Mouse (Mus musculus): ENCODE results near the gene Slc9a3r1. TPM values are rescaled to one million over a fixed set of nuclear protein-coding genes. Genes with fewer than 3 reads are reported as not detected.

Gene Slc9a3r1
- polyA plus RNA-seq, 1 experiment from 2014 or later: 28.3 TPM

DNA sequence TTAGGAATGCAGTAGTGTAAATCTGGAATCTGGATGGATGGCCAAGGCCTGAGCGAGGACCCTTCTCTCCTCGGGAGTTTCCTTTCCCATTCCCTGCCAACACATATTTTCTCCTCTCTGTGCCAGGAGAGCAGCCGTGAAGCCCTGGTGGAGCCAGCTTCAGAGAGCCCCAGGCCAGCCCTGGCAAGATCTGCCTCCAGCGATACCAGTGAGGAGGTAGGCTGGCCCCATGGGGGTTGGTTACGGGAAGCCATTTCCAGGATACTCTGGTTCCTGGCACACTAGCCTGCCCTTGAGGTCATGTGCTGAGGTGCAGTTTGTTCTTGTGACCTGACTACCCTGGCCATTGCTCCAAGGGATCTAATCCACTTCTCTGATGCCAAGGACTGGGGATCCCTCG is 16.7 kb downstream of the Slc9a3r1 start:
- Histone ChIP-seq H3K27me3 (peaks cover 13% of the 10 kb centered on the region), H3K4me2 (no peak overlapping the region), H3K4me3 (no peak overlapping the region), H3K9me3 (no peaks in the 10 kb centered on the region), H3K27ac (no peak overlapping the region), H3K36me3 (no peaks in the 10 kb centered on the region), H3K9ac (no peak overlapping the region), H3K4me1 (peaks cover 30% of the 10 kb centered on the region)
- 70% methylated on average over 6 of the region's 6 CpGs for WGBS
- no peak for ATAC-seq (ENCODE audit: insufficient number of reproducible peaks, insufficient read depth, low FRiP score, low TSS enrichment, low read depth)

DNA sequence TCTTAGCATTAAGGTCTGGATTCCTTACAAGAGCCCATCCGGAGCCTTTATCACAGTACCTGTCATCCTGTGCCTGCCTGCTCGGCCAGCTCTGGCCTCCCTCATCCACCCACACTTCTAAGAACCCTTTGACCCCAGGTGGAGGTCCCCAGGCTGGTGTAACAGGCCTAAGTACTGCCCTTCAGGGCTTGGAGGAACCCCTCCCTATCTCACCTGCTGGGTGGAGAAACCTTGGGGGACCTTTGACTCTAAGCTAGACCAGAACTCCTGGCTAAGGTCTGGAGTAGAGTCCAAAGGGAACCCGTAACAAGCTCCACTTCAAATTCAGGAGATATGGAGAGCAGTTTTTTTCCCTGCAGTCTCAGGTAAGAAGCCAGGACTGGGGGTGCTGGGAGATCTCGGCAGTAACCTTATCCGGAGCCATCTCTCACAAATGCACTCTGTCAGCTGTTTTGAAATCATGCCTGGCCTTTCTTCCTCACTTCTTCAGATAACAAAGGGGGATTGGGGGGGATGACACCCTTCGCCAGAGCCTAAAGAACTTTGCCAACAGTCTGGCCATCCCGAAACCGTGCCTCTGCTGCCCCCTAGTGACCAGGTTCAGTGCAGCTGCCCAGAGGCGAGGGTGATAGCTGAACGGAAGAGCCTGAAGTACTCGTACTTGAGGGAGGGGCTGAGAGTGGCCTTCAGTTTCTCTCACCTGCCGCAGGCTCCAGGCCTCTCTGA is 18.9 kb downstream of the Slc9a3r1 start:
- 0 out of 2 replicates have a peak overlapping the region, but pooled peaks have one; percentile 32 for H3K9ac ChIP-seq
- no peak overlapping the region for H3K27ac ChIP-seq
- no peaks in the 10 kb centered on the region for H3K9me3 ChIP-seq
- no peak overlapping the region for H3K4me3 ChIP-seq
- no peak for ATAC-seq (ENCODE audit: insufficient number of reproducible peaks, insufficient read depth, low FRiP score, low TSS enrichment, low read depth)
- H3K4me2 ChIP-seq: no peak overlapping the region
- H3K27me3 ChIP-seq: no peaks in the 10 kb centered on the region
- peaks cover 21% of the 10 kb centered on the region for H3K4me1 ChIP-seq
- no peaks in the 10 kb centered on the region for H3K36me3 ChIP-seq
- WGBS: 25% methylated on average over 12 of the region's 12 CpGs

DNA sequence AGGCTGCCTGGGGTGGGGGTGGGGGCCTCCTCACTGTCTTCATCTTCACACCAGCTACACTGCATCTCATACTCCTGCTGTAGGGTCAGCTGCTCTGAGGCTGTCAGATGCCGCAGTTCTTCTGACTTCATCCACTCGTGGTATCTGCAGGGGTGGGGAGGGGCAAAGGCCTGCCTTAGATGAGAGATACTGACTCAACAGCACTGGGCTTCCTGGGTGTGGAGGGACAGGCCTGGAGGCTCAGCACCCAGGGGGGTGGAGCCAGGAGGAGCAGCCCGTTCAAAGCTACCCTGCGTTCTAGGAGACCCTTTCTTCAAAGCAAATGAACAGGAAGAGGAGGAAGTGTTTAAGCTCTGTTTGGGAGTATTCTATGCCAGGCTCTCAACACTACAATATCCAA is 21.8 kb downstream of the Slc9a3r1 start:
- Histone ChIP-seq H3K4me1 (peaks cover 16% of the 10 kb centered on the region), H3K4me2 (no peak overlapping the region), H3K9me3 (no peaks in the 10 kb centered on the region), H3K27me3 (no peaks in the 10 kb centered on the region; the same call in 1 of the 2 replicates), H3K36me3 (peaks cover 5% of the 10 kb centered on the region; the same call in 1 of the 2 replicates), H3K27ac (no peak overlapping the region), H3K9ac (no peak overlapping the region), H3K4me3 (no peak overlapping the region)
- WGBS: 46% methylated on average over 4 of the region's 4 CpGs
- no peak for ATAC-seq (ENCODE audit: insufficient number of reproducible peaks, insufficient read depth, low FRiP score, low TSS enrichment, low read depth)

DNA sequence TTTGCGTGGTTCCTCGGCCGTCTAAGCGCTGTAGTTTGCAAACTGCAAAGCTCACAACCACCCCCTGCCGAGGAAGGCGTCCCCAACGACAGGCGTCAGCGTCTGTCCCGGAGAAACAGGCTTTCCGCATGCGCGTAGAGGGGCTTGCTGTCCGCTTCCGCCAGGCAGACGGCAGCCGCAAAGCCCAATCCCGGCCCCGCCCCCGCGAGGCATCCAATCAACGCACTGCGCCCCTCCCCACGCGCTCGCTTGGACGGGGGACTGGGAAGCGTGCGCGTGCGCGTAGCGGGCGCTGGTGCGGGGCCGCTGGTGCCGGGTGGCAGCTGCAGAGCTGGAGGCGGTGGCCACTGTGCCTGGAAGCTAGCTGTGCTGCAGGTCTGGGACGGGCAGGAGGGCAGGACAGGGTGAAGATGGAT is 24.1 kb downstream of the Slc9a3r1 start, which contains the start of gene Tmem104:
Gene Tmem104 (plus strand): TSS at position 264 of the 416 bp plus-strand sequence.
- Histone ChIP-seq H3K4me3 (peak within 1 kb of the TSS; percentile 62), H3K9me3 (no peaks in the 10 kb centered on the region), H3K27ac (peak within 1 kb of the TSS; percentile 48; the same call in 1 of the 2 replicates), H3K36me3 (peaks cover 13% of the 10 kb centered on the region), H3K4me2 (peak within 1 kb of the TSS; percentile 92), H3K4me1 (peaks cover 17% of the 10 kb centered on the region), H3K27me3 (no peaks in the 10 kb centered on the region; the same call in 1 of the 2 replicates), H3K9ac (peak within 1 kb of the TSS; percentile 80)
- ATAC-seq (ENCODE audit: insufficient number of reproducible peaks, insufficient read depth, low FRiP score, low TSS enrichment, low read depth): peak; percentile 87
- under 1% methylated on average over 39 of the region's 39 CpGs for WGBS

DNA sequence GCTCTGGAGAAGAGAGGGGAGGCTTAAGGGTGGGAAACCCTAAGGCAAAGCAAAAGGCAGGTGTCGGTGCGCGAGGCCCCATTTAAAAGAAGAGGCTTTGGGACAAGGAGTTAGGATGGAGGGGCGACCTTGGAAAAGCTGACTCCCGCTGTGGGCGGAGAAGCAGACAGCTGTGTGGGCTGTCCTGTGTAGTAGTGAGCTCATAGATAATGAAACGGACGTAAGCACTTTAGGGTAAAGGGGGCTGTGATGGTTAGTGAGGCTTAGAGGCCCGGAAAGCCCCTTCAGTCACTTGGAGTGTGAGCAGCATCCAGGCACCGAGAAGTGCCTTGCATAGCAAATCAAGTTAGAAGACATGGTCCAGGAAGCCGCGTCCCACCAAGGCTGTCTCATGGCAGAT is 24.6 kb downstream of the Slc9a3r1 start, which contains the start of gene Nat9:
Gene Nat9 (minus strand): TSS at position 167 of the 400 bp plus-strand sequence.
- peaks cover 13% of the 10 kb centered on the region for H3K36me3 ChIP-seq
- peak within 1 kb of the TSS; percentile 92 for H3K4me2 ChIP-seq
- H3K9me3 ChIP-seq: no peaks in the 10 kb centered on the region
- WGBS: 10% methylated on average over 12 of the region's 12 CpGs
- H3K4me3 ChIP-seq: peak within 1 kb of the TSS; percentile 62
- peaks cover 18% of the 10 kb centered on the region for H3K4me1 ChIP-seq
- H3K27me3 ChIP-seq: no peaks in the 10 kb centered on the region; the same call in 1 of the 2 replicates
- no peak for ATAC-seq (ENCODE audit: insufficient number of reproducible peaks, insufficient read depth, low FRiP score, low TSS enrichment, low read depth)
- peak within 1 kb of the TSS; percentile 80 for H3K9ac ChIP-seq
- peak within 1 kb of the TSS; percentile 48; the same call in 1 of the 2 replicates for H3K27ac ChIP-seq

DNA sequence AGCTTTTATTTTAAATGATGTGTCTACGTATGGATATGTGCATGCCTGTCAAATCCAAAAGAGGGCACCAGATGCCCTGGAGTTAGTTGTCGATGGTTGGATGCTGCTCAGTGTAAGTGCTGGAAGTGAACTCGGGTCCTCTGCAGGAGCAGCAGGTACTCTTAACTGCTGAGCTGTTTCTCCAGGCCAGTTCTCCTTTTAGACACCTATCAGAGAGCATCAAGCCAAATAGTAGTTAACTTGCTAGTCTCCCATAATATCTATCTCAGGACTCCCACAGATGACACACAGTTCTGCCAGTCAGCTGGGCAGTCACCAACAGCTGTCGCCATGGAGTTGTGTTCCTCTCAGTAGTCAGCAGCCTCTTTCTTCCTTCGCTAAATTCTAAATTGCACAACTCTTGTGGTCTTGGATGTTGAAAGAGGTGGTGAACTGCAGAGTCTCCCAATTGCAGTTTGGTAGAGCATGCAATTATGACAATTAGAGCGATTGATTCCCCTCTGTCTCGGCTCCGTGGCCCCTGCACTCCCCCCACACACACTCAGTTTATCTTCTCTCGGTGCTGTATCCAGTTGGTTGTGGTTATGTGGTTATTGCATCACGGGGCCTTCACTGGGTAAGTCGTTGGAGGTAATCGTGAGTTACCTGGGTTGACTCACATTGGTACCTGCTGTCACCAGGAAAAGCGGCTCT is 25.5 kb downstream of the Slc9a3r1 start:
- WGBS: 85% methylated on average over 13 of the region's 13 CpGs
- H3K27me3 ChIP-seq: no peaks in the 10 kb centered on the region; the same call in 1 of the 2 replicates
- no peak overlapping the region for H3K4me3 ChIP-seq
- no peak overlapping the region for H3K9ac ChIP-seq
- peaks cover 18% of the 10 kb centered on the region for H3K4me1 ChIP-seq
- no peak overlapping the region for H3K27ac ChIP-seq
- ATAC-seq (ENCODE audit: insufficient number of reproducible peaks, insufficient read depth, low FRiP score, low TSS enrichment, low read depth): no peak
- peaks cover 13% of the 10 kb centered on the region for H3K36me3 ChIP-seq
- peak overlapping the region; percentile 92; the same call in 1 of the 2 replicates for H3K4me2 ChIP-seq
- no peaks in the 10 kb centered on the region for H3K9me3 ChIP-seq

DNA sequence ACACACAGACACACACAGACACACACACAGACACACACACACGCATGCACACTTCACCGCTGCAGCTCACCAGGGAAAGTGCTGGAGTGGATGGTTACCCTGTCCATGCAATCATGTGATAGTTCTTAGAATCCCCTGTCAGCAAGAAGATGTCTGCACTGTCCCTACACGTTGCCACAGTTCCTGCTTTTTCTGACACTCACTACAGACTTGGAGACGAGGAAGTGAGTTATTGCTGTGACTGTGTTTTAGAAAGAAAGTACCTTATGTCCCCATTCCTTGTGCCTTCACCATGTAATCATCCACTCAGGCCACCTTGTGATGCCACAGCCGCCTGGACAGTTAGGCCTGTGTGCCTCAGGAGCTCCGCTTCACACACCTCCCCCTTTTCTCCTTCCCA is 26.2 kb downstream of the Slc9a3r1 start:
- Histone ChIP-seq H3K9ac (no peak overlapping the region), H3K9me3 (no peaks in the 10 kb centered on the region), H3K36me3 (peaks cover 13% of the 10 kb centered on the region), H3K4me2 (no peak overlapping the region), H3K27me3 (no peaks in the 10 kb centered on the region; the same call in 1 of the 2 replicates), H3K4me1 (peaks cover 18% of the 10 kb centered on the region), H3K4me3 (no peak overlapping the region), H3K27ac (no peak overlapping the region)
- WGBS: 90% methylated on average over 6 of the region's 6 CpGs
- no peak for ATAC-seq (ENCODE audit: insufficient number of reproducible peaks, insufficient read depth, low FRiP score, low TSS enrichment, low read depth)

DNA sequence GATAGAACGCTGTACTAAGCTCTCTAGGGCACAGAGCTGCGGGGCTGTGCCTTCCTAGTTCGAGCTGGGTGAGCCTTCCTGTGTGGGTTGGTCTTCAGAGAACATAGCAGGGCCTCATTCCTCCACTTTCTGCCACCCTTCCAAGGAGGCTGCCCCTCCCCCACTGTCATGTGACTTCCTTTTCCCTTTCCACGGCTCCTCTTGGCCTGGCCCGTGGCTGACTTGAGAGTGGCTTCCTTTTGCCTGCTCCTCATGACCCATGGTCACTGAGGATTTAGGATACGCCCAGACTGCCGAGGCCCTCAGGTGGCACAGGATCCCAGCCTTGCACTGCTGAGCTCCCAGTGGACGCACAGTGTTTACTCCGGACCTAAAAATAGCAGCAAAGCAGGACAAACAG is 29.0 kb downstream of the Slc9a3r1 start:
- Histone ChIP-seq H3K4me1 (peaks cover 9% of the 10 kb centered on the region), H3K4me2 (no peak overlapping the region), H3K36me3 (peaks cover 14% of the 10 kb centered on the region), H3K27ac (no peak overlapping the region), H3K4me3 (no peak overlapping the region), H3K9me3 (no peaks in the 10 kb centered on the region), H3K9ac (0 out of 2 replicates have a peak overlapping the region, but pooled peaks have one; percentile 40), H3K27me3 (no peaks in the 10 kb centered on the region; the same call in 1 of the 2 replicates)
- ATAC-seq (ENCODE audit: insufficient number of reproducible peaks, insufficient read depth, low FRiP score, low TSS enrichment, low read depth): no peak
- WGBS: 60% methylated on average over 9 of the region's 9 CpGs

DNA sequence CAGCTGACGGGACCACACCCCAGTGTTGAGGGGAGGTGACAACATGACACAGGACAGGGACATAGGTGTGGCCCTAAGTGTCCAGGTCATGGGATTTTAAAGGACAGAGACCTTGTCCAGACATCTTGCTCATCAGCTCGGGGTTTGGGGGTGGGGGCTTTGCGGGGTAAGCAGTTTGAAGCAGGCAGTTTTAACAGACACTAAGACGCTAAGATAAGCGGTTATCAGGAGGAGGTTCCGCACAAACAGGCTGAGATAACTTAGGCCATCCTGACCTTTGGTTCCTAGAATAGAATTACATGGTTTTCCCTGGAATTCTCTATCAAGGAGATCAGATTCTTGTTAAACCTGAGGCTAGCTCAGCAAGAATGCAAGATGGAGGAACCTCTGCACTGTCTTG is 31.6 kb downstream of the Slc9a3r1 start:
- Histone ChIP-seq H3K4me3 (no peak overlapping the region), H3K27ac (no peak overlapping the region), H3K27me3 (no peaks in the 10 kb centered on the region), H3K4me1 (0 out of 2 replicates have a peak, but pooled peaks cover 2% of the 10 kb centered on the region), H3K4me2 (no peak overlapping the region), H3K9me3 (no peaks in the 10 kb centered on the region), H3K9ac (no peak overlapping the region), H3K36me3 (peaks cover 18% of the 10 kb centered on the region)
- no peak for ATAC-seq (ENCODE audit: insufficient number of reproducible peaks, insufficient read depth, low FRiP score, low TSS enrichment, low read depth)
- WGBS: 91% methylated on average over 6 of the region's 6 CpGs

DNA sequence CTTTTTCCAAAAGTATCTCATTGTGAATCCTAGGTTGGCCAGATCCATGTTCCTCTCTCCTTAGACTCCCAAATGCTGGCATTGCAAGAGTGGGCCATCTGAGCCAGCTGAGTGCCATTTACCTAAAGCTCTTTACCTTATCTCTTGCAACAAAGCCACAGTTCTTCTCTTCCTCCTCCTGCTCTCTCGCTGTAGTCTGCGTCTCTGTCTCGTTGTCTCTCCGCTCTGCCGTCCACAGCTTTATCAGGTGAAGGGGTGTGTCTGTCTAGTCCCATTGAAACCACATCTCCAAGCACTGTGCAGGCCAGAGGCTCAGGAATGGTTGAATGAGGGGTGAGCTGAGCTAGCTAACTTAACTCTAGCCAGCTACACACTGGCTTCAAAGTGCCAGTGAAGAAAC is 32.8 kb downstream of the Slc9a3r1 start:
- Histone ChIP-seq H3K27ac (no peak overlapping the region), H3K9me3 (no peaks in the 10 kb centered on the region), H3K4me1 (0 out of 2 replicates have a peak, but pooled peaks cover 2% of the 10 kb centered on the region), H3K9ac (no peak overlapping the region), H3K4me2 (no peak overlapping the region), H3K4me3 (no peak overlapping the region), H3K36me3 (peaks cover 23% of the 10 kb centered on the region), H3K27me3 (no peaks in the 10 kb centered on the region)
- WGBS: 89% methylated on average over 5 of the region's 5 CpGs
- ATAC-seq (ENCODE audit: insufficient number of reproducible peaks, insufficient read depth, low FRiP score, low TSS enrichment, low read depth): no peak

DNA sequence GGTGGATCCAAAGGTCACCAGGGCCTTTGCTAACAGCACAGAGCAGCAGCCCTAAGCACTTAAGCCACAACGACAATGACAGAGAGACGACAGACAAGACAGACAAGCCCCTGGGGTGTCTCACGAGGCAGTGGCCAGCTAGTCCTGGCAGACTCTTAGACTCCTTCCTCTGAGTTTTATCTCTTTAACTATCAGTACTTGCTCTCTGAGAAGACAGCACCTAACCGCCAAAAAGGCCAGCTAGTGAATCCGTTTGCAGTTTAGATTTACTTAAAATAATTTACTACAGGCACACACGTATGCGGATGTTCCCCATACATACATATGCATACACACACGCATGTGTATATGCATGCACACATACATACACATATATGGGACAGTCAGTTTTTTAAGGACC is 34.4 kb downstream of the Slc9a3r1 start:
- Histone ChIP-seq H3K4me2 (no peak overlapping the region), H3K9me3 (no peaks in the 10 kb centered on the region), H3K4me1 (no peaks in the 10 kb centered on the region), H3K27ac (no peak overlapping the region), H3K4me3 (no peak overlapping the region), H3K27me3 (no peaks in the 10 kb centered on the region), H3K9ac (no peak overlapping the region), H3K36me3 (peaks cover 28% of the 10 kb centered on the region; the same call in 1 of the 2 replicates)
- 80% methylated on average over 8 of the region's 8 CpGs for WGBS
- no peak for ATAC-seq (ENCODE audit: insufficient number of reproducible peaks, insufficient read depth, low FRiP score, low TSS enrichment, low read depth)

Data from embryonic facial prominence, embryonic 13.5 days (tissue).